Mouse (Mus musculus) embryo, embryonic 10 days (tissue): Measurements from ENCODE around the gene Rtn2.

Experiments
- DNase-seq: peaks from one replicate; pipeline ENCODE4 v3.0.0-alpha.2; 2015; ENCODE audit warnings: low spot score

Rtn2 gene

DNA sequence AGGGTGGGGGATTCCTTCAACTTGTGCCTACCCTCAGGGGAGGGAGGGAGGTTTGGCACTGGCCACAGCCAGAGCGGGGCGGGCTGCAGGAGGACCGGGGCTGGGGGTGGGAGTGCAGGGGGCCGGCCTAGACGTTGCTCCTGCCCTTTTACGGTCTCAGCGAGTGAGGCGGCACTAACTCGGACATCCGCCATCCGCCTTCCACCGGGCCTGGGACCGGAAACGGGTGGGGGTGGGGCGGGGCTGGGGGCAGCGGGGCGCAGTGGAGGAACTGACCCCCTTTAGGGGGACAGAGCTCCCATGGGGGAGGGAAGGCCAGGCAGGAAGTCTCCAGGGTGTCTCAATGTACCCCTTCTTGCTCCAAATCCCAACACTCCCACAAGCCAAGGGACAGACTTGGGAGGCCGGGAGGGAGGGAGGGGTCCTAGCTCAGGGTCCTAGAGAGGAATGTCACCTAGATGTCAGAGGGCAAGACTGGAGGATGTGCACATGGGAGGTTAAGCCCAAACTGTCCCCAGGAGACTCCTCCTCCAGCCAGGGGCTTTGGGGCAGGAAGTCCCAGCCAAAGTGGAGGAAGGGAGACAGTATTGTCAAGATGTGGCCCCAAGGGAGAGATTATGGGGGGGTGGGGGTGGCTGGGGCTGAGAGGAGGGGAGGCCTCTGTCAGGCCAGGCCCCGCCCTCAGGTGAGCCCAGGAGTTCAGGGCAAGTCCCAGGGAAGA, 12.5 kb upstream of the Rtn2 start:
- DNase-seq, result peak; percentile 77

GRCm38 (mm10) chr7:19270509-19271237, 11.8 kb upstream of the Rtn2 start:
- DNase-seq, result peak; percentile 35

DNA sequence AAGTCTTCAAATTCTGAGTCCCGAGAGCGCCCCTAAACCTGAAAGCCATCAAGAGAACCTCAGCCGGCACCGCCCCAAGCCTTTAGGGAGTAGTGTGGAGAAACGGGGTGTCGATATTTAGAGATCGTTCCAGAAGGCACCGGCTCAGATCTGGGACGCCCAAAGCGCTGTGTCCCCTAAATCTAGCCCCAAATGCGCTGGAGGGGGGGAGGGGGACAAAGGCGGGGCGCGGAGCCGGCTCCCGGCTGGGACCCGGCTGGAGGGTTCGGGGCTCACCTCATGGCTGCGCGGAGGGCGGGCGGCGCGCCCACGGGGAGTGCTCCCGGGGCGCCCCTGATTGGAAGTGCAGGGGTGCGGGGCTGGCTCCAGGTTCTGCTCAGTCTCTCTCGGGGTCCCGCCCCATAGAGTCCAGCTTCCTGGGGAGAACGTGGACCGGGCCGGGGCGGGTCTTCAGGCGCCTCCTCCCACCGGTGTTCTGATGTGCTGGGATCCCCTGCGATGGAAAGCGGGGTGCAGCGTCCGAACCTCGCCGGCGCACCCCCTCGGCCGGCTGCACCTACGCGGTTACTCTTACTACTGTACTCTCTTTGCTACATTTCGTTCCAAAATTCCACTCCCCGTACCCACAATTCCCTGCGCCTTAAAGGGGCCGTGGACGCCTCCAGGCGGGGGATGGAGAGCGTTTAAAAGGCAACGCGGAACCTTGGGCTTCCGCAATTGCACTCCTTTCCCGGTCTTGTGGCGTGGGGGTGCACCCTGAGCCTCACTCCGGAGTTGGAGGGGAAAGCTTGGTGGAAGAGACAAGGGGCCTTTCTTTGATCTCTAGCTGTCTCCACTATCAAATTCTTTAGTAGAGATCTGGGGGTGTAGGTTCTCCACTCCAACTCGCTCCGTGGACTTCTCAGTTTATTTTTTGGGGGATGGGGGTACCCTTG, 10.9 kb upstream of the Rtn2 start, which contains the start of gene Vasp:
TSS of gene Vasp (minus strand) at position 580 of the 935 bp plus-strand sequence.
- DNase-seq, result peak; percentile 90

DNA sequence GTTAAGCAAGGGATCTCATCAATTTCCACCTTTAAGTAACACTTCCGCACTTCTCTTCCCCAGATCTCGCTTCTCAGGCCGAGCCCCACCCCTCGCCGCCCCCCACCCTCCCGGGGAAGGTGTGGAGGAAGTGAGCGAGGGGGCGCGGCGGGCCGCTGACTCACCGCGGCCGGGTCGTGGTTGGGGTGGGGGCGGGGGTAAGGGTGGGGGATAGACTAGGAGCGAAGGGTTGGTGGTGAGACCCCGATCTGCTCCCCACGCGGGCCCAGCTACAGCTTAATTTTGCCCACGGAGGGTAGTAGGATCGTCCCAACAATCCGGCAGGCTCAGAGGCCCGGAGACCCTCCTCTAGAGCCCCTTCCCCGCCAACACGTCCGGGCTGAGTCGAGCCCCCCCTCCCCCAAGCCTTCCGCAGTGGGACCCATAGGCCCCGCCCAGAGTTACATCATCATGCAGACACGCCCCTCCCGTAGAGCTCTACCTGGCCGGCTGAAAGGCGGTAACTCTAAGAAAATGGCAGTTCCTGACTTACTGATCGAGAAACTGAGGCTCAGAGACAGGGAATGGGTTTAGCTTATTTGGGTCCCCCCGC, 10.2 kb upstream of the Rtn2 start:
- peak; percentile 87 for DNase-seq

GRCm38 (mm10) chr7:19276253-19276652, 6.2 kb upstream of the Rtn2 start:
- DNase-seq, result no peak

GRCm38 (mm10) chr7:19279052-19279451, 3.4 kb upstream of the Rtn2 start:
- DNase-seq, result no peak

GRCm38 (mm10) chr7:19279581-19280114, 2.8 kb upstream of the Rtn2 start, which contains the start of gene Ppm1n:
Gene Ppm1n (minus strand): TSS chr7:19280064.
- DNase-seq, result peak; percentile 27

GRCm38 (mm10) chr7:19281680-19282304, 632 bp upstream of the Rtn2 start:
- peak; percentile 56 for DNase-seq

DNA sequence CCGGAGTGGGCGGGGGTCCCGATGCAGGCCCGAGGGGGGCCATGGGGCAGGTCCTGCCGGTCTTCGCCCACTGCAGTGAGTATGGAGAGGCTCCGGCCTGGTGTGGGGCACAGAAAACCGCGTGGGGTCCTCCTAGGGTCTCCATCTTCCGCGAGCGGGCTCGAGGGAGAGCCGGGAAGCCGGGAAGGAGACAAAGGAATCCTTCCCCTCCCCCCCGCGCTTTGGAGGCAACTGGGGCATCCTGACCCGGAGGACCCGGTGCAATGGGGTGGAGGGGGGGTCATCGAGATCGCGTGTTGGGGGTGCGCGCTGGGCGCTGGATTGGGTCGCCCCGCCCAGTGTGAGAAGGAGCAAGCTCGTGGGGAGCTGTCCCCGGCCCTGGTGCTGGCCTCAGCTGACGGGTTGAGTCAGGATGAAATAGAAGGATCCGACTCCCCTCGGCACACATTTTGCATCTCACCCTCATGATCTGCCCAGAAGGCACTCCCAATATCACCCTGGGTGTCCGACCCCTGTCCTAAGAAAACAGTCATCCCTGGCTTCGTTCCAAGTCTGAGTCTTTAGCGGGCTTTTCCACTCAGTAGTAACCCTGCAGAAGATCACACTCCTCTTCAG, 474 bp downstream of the Rtn2 start:
- peak; percentile 71 for DNase-seq

- DNase-seq, result no peak
Measured at GRCm38 (mm10) chr7:19283406-19283804, 981 bp downstream of the Rtn2 start.

- DNase-seq, result peak; percentile 81
Measured at GRCm38 (mm10) chr7:19284763-19285162, 2.3 kb downstream of the Rtn2 start.

DNA sequence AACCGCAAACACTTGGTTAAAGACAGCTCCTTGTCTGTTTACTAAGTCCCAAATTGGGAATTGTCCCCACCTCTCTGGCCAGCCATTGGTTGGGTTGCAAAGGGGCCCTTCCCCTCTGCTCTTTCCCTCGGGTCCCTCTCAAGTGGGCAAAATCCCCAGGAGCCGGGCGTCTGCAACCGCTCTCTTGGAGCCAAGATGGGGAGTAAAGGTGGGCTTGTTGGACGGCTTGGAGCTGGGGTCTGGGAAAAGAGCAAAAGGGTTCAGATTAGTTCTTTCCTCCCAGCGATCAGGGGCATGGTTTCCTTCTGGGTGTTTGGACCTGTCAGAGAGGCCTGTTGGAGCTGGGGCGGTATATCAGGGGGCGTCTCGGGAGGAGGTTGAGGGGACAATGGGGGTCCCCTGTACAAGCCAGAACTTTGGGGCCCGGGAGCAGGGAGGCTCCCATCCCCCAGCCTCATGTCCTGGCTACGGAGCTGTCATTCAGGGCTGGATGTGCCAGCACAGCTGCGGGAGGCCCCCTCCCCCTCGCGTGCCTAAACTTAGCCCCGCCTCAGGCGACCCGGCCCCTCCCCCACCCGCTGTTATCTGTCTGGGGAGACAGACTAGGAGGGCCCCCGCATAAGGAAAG, 8.7 kb downstream of the Rtn2 start:
- peak; percentile 50 for DNase-seq

DNA sequence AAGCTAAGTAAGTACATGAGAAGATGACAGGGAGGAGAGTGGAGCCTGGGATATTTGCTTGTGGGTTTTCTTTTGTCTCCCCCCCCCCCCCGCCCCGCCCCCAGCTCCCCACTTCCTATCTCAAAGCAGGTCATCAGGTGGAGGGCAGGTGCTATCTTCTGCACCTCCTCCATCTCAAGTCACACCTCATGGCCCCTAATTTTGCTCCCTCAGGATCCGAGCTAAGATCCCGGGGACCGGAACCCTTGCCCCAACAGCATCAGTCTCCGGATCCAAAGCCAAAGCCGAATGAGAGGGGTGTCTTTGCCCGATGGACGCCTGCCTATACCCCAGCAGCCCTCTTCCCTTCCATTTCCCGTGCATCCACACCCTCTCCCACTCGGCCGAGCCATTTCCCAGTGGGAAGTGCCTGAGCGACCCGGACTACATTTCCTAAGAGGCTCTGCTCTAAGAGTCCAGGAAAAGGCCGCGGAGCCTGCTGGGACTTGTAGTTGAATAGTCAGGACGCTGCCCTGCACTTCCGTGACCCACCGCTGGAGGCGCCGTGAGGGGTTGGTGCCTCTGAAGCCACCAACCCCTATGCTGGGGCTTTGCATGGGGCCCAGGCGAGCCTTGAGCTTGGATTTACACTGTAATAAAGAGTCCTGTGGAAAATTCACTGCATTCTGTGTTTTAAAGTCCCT, 13.2 kb downstream of the Rtn2 start:
- peak; percentile 97 for DNase-seq

GRCm38 (mm10) chr7:19297034-19297433, 14.6 kb downstream of the Rtn2 start:
- no peak for DNase-seq

DNA sequence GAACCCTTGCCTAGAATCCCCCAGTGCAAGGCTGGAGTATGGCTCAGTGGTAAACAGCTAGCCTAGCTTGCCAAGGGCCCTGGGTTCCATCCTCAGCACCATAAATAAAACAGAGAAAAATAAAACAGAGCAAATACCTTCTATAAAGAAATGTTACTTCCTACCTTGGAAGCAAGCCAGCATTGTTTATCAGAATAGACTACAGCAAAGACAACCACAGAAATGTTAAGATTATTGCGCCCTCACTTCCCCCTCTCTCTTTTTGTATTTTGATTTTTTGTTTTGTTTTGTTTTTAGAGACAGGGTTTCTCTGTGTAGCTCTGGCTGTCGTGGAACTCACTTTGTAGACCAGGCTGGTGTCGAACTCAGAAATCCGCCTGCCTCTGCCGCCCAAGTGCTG, 15.4 kb downstream of the Rtn2 start:
- no peak for DNase-seq

DNA sequence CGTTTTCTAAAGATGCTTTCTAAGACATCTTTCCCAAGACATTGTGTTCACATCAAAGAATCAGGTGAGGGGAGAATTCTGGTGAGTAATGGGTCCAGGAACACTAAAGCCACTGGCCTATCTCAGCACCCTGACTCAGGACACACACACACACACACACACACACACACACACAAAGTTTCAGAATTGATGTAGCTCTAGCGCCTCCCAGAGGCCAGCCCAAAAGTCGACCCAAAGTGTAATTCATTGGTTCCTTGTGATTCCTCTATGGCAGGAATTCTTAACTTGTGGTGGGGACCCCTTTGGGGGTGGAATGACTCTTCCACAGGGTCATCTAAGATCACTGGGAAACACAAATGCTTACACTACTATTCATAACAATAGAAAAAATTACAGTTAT, 16.8 kb downstream of the Rtn2 start:
- peak; percentile 47 for DNase-seq

DNA sequence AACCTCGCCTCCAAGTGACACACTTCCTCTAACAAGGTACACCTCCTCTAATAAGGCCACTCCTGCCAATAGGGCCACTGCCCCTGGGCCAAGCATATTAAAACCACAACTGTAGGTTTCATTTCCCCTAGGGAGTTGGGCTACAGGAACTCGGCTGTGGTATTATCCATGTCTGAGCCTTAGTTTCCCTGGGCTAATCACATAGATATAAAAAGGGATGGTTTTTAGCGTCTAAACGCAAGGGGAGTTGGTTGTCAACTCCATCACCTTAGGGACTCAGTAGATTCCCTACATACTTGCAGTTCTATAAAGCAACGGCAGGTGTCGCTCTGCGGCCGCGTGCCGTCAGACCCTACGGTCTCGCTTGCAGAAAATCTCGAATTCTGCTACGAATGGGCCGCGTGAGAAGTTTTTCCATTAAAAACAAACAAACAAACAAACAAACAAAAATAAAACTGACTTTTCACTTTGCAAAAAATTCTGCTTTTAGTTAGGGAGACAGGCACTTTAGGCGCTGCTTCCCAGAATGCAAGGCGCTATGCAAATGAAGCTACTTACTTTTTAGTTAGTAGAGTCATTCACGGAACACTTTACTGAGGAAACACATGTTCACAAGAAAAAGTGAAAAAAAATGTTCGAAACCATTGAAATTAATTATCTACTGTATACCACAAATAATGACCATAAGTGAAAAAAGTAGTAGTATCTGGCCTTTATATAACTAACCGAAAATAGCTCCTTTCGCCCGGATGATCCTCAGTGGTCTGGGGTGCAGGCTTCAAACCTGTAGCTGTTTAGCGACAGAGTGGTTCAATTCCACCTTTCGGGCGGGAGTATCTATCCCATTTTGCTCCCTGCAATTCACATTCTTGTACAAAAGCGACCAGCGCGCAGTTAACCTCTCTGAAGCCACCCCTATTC, 18.3 kb downstream of the Rtn2 start:
- DNase-seq, result peak; percentile 91

GRCm38 (mm10) chr7:19301461-19302263, 19.2 kb downstream of the Rtn2 start:
- no peak for DNase-seq
